Mouse (Mus musculus) megakaryocyte progenitor cell, adult 5-6 weeks (primary cell): ENCODE data around the gene Samd4. TPM values are rescaled to one million over a fixed set of nuclear protein-coding genes. Genes with fewer than 3 reads are reported as not detected.

ENCODE experiments used
- ATAC-seq: replicated peaks from 2 replicates; pipeline ENCODE4 v1.8.0; 2016; ENCODE audit warnings: mild to moderate bottlenecking, moderate TSS enrichment, inconsistent platforms; ENCODE audit not compliant: poor library complexity
- total RNA-seq, 2 experiments: library from RNA; stranded (forward) in 1 of 2; stranded (reverse) in 1 of 2; fragments of 157-497, 149-512 nt in 1 of 2; fragments of 200-1000 nt in 1 of 2; gene quantifications; 2 replicates each; pipeline versions ENCODE4 v1.2.3 to v1.2.4; 2015 to 2017

The Samd4 gene
- total RNA-seq, 2 experiments from 2014 or later, result not detected

- ATAC-seq, result no peak
Measured at GRCm38 (mm10) chr14:47058969-47059368, 176.3 kb downstream of the Samd4 start.

- no peak for ATAC-seq
Measured at GRCm38 (mm10) chr14:47065067-47065466, 182.4 kb downstream of the Samd4 start.

- no peak for ATAC-seq
Measured at GRCm38 (mm10) chr14:47066901-47067300, 184.2 kb downstream of the Samd4 start.

GRCm38 (mm10) chr14:47074045-47074666 is 191.5 kb downstream of the Samd4 start:
- peak; percentile 55 for ATAC-seq

GRCm38 (mm10) chr14:47075010-47075677 is 192.5 kb downstream of the Samd4 start:
- ATAC-seq, result no peak

GRCm38 (mm10) chr14:47075856-47076255 is 193.2 kb downstream of the Samd4 start:
- no peak for ATAC-seq

- 0 out of 2 replicates have a peak, but pooled peaks have one; percentile 4 for ATAC-seq
Measured at GRCm38 (mm10) chr14:47076956-47077575, 194.4 kb downstream of the Samd4 start.

- no peak for ATAC-seq
Measured at GRCm38 (mm10) chr14:47077576-47077970, 194.9 kb downstream of the Samd4 start.

GRCm38 (mm10) chr14:47079911-47080310 is 197.3 kb downstream of the Samd4 start:
- ATAC-seq, result no peak

GRCm38 (mm10) chr14:47083311-47083710 is 200.7 kb downstream of the Samd4 start:
- no peak for ATAC-seq

GRCm38 (mm10) chr14:47083838-47084237 is 201.2 kb downstream of the Samd4 start:
- no peak for ATAC-seq

- no peak for ATAC-seq
Measured at GRCm38 (mm10) chr14:47084686-47085085, 202.0 kb downstream of the Samd4 start.

GRCm38 (mm10) chr14:47086123-47086522 is 203.5 kb downstream of the Samd4 start:
- ATAC-seq, result no peak

GRCm38 (mm10) chr14:47086743-47087142 is 204.1 kb downstream of the Samd4 start:
- ATAC-seq, result peak; percentile 66

GRCm38 (mm10) chr14:47087182-47087581 is 204.5 kb downstream of the Samd4 start:
- peak; percentile 60 for ATAC-seq

- ATAC-seq, result peak; percentile 23
Measured at GRCm38 (mm10) chr14:47087669-47088250, 205.1 kb downstream of the Samd4 start.

GRCm38 (mm10) chr14:47088339-47088738 is 205.7 kb downstream of the Samd4 start:
- peak; percentile 69 for ATAC-seq

- no peak for ATAC-seq
Measured at GRCm38 (mm10) chr14:47089153-47089552, 206.5 kb downstream of the Samd4 start.

- no peak for ATAC-seq
Measured at GRCm38 (mm10) chr14:47091908-47092307, 209.3 kb downstream of the Samd4 start.

GRCm38 (mm10) chr14:47093355-47093792 is 210.7 kb downstream of the Samd4 start:
- no peak for ATAC-seq

GRCm38 (mm10) chr14:47095036-47095435 is 212.4 kb downstream of the Samd4 start:
- ATAC-seq, result peak; percentile 80

GRCm38 (mm10) chr14:47096357-47096756 is 213.7 kb downstream of the Samd4 start:
- no peak for ATAC-seq
